Mouse (Mus musculus): Measurements from ENCODE around the gene Atf6. TPM values are rescaled to one million over a fixed set of nuclear protein-coding genes. Genes with fewer than 3 reads are reported as not detected.
A peak's percentile ranks its signal among the peaks of the same experiment; 100 is the strongest.

The Atf6 gene
- polyA plus RNA-seq, 1 experiment from 2014 or later = 6.1 TPM

GRCm38 (mm10) chr1:170679624-170680023 is 187.9 kb downstream of the Atf6 start:
- DNase-seq (no peak), ATAC-seq (ENCODE audit: low read depth) (no peak)
- H3K9me3 ChIP-seq (replicated peaks) = no peaks in the 10 kb centered on the region
- 52% methylated on average over 2 of the region's 2 CpGs for WGBS (ENCODE audit: insufficient replicate concordance)
- no peak overlapping the region for H3K4me3 ChIP-seq (replicated peaks)
- H3K27ac ChIP-seq = no peak overlapping the region
- H3K4me2 ChIP-seq = no peak overlapping the region
- no peaks in the 10 kb centered on the region for H3K4me1 ChIP-seq (replicated peaks)
- no peaks in the 10 kb centered on the region for H3K36me3 ChIP-seq
- no peak overlapping the region for H3K9ac ChIP-seq
- no peaks in the 10 kb centered on the region for H3K27me3 ChIP-seq

GRCm38 (mm10) chr1:170678861-170679260 is 188.7 kb downstream of the Atf6 start:
- Histone ChIP-seq H3K4me2 (no peak overlapping the region), H3K4me1 (replicated peaks) (no peaks in the 10 kb centered on the region), H3K9me3 (replicated peaks) (no peaks in the 10 kb centered on the region), H3K27me3 (no peaks in the 10 kb centered on the region), H3K9ac (no peak overlapping the region), H3K27ac (no peak overlapping the region), H3K36me3 (no peaks in the 10 kb centered on the region), H3K4me3 (replicated peaks) (no peak overlapping the region)
- DNase-seq (no peak), ATAC-seq (ENCODE audit: low read depth) (no peak)
- WGBS (ENCODE audit: insufficient replicate concordance) = 51% methylated on average over 4 of the region's 4 CpGs

GRCm38 (mm10) chr1:170677681-170678080 is 189.9 kb downstream of the Atf6 start:
- Histone ChIP-seq H3K4me3 (replicated peaks) (no peak overlapping the region), H3K4me2 (no peak overlapping the region), H3K27me3 (no peaks in the 10 kb centered on the region), H3K9ac (no peak overlapping the region), H3K27ac (no peak overlapping the region), H3K9me3 (replicated peaks) (no peaks in the 10 kb centered on the region), H3K4me1 (replicated peaks) (no peaks in the 10 kb centered on the region), H3K36me3 (no peaks in the 10 kb centered on the region)
- ATAC-seq (ENCODE audit: low read depth) (no peak), DNase-seq (no peak)
- WGBS (ENCODE audit: insufficient replicate concordance) = 76% methylated on average over 4 of the region's 4 CpGs

GRCm38 (mm10) chr1:170674184-170674775 is 193.3 kb downstream of the Atf6 start:
- DNase-seq = no peak
- WGBS (ENCODE audit: insufficient replicate concordance) = 68% methylated on average over 9 of the region's 9 CpGs

GRCm38 (mm10) chr1:170665200-170665599 is 202.4 kb downstream of the Atf6 start:
- H3K27me3 ChIP-seq = no peaks in the 10 kb centered on the region
- no peak overlapping the region for H3K4me3 ChIP-seq (replicated peaks)
- no peaks in the 10 kb centered on the region for H3K9me3 ChIP-seq (replicated peaks)
- H3K36me3 ChIP-seq = no peaks in the 10 kb centered on the region
- H3K9ac ChIP-seq = no peak overlapping the region
- no peak for ATAC-seq (ENCODE audit: low read depth)
- 75% methylated on average over 7 of the region's 7 CpGs for WGBS (ENCODE audit: insufficient replicate concordance)
- H3K4me1 ChIP-seq (replicated peaks) = no peaks in the 10 kb centered on the region
- H3K4me2 ChIP-seq = no peak overlapping the region
- no peak overlapping the region for H3K27ac ChIP-seq
- DNase-seq = no peak

More at GRCm38 (mm10) chr1:170674184-170674775, 193.3 kb downstream of the Atf6 start:
- Histone ChIP-seq H3K4me3 (replicated peaks) (no peak overlapping the region), H3K9ac (no peak overlapping the region), H3K4me1 (replicated peaks) (no peaks in the 10 kb centered on the region), H3K9me3 (replicated peaks) (no peaks in the 10 kb centered on the region; the same call in 1 of the 2 replicates), H3K27ac (no peak overlapping the region), H3K36me3 (no peaks in the 10 kb centered on the region), H3K4me2 (no peak overlapping the region), H3K27me3 (no peaks in the 10 kb centered on the region)
- no peak for ATAC-seq (ENCODE audit: low read depth)

GRCm38 (mm10) chr1:170664620-170665185 is 202.9 kb downstream of the Atf6 start:
- H3K27ac ChIP-seq = no peak overlapping the region
- H3K4me1 ChIP-seq (replicated peaks) = no peaks in the 10 kb centered on the region
- H3K4me3 ChIP-seq (replicated peaks) = no peak overlapping the region
- DNase-seq = no peak
- no peaks in the 10 kb centered on the region for H3K36me3 ChIP-seq
- no peaks in the 10 kb centered on the region for H3K27me3 ChIP-seq
- H3K9me3 ChIP-seq (replicated peaks) = no peaks in the 10 kb centered on the region
- no peak overlapping the region for H3K4me2 ChIP-seq
- no peak overlapping the region for H3K9ac ChIP-seq
- ATAC-seq (ENCODE audit: low read depth) = no peak
- WGBS (ENCODE audit: insufficient replicate concordance) = 77% methylated on average over 11 of the region's 11 CpGs

- Histone ChIP-seq H3K4me3 (replicated peaks) (no peak overlapping the region), H3K27ac (no peak overlapping the region), H3K9me3 (replicated peaks) (no peaks in the 10 kb centered on the region), H3K27me3 (0 out of 2 replicates have a peak, but pooled peaks cover 4% of the 10 kb centered on the region), H3K9ac (no peak overlapping the region), H3K4me2 (no peak overlapping the region), H3K36me3 (no peaks in the 10 kb centered on the region), H3K4me1 (replicated peaks) (no peaks in the 10 kb centered on the region)
- ATAC-seq (ENCODE audit: low read depth) = no peak
- WGBS (ENCODE audit: insufficient replicate concordance) = 74% methylated on average over 13 of the region's 13 CpGs
- DNase-seq = no peak
Measured at GRCm38 (mm10) chr1:170659260-170659659, 208.3 kb downstream of the Atf6 start.

GRCm38 (mm10) chr1:170657643-170658314 is 209.8 kb downstream of the Atf6 start:
- Histone ChIP-seq H3K27me3 (0 out of 2 replicates have a peak, but pooled peaks cover 4% of the 10 kb centered on the region), H3K36me3 (no peaks in the 10 kb centered on the region), H3K9ac (no peak overlapping the region), H3K4me3 (replicated peaks) (no peak overlapping the region), H3K27ac (no peak overlapping the region), H3K4me1 (replicated peaks) (no peaks in the 10 kb centered on the region), H3K4me2 (no peak overlapping the region), H3K9me3 (replicated peaks) (no peaks in the 10 kb centered on the region)
- WGBS (ENCODE audit: insufficient replicate concordance) = 71% methylated on average over 13 of the region's 13 CpGs
- DNase-seq (no peak), ATAC-seq (ENCODE audit: low read depth) (no peak)

GRCm38 (mm10) chr1:170657228-170657521 is 210.4 kb downstream of the Atf6 start:
- no peak for DNase-seq
- 52% methylated on average over 2 of the region's 2 CpGs for WGBS (ENCODE audit: insufficient replicate concordance)
- Histone ChIP-seq H3K27ac (no peak overlapping the region), H3K36me3 (no peaks in the 10 kb centered on the region), H3K27me3 (0 out of 2 replicates have a peak, but pooled peaks cover 4% of the 10 kb centered on the region), H3K9ac (no peak overlapping the region), H3K4me3 (replicated peaks) (no peak overlapping the region), H3K4me1 (replicated peaks) (no peaks in the 10 kb centered on the region), H3K9me3 (replicated peaks) (no peaks in the 10 kb centered on the region), H3K4me2 (no peak overlapping the region)
- ATAC-seq (ENCODE audit: low read depth) = no peak

- 58% methylated on average over 11 of the region's 11 CpGs for WGBS (ENCODE audit: insufficient replicate concordance)
- no peaks in the 10 kb centered on the region for H3K9me3 ChIP-seq (replicated peaks)
- no peak overlapping the region for H3K4me2 ChIP-seq
- 0 out of 2 replicates have a peak, but pooled peaks cover 4% of the 10 kb centered on the region for H3K27me3 ChIP-seq
- no peak overlapping the region for H3K9ac ChIP-seq
- H3K4me1 ChIP-seq (replicated peaks) = no peaks in the 10 kb centered on the region
- H3K27ac ChIP-seq = no peak overlapping the region
- peak; percentile 59 for ATAC-seq (ENCODE audit: low read depth)
- no peaks in the 10 kb centered on the region for H3K36me3 ChIP-seq
- DNase-seq = no peak
- no peak overlapping the region for H3K4me3 ChIP-seq (replicated peaks)
Measured at GRCm38 (mm10) chr1:170656518-170657227, 210.9 kb downstream of the Atf6 start.

- H3K4me2 ChIP-seq = no peak overlapping the region
- no peak overlapping the region for H3K27ac ChIP-seq
- 66% methylated on average over 5 of the region's 5 CpGs for WGBS (ENCODE audit: insufficient replicate concordance)
- H3K36me3 ChIP-seq = no peaks in the 10 kb centered on the region
- no peak for ATAC-seq (ENCODE audit: low read depth)
- H3K9me3 ChIP-seq (replicated peaks) = no peaks in the 10 kb centered on the region
- DNase-seq = no peak
- H3K9ac ChIP-seq = no peak overlapping the region
- no peaks in the 10 kb centered on the region; the same call in 1 of the 2 replicates for H3K4me1 ChIP-seq (replicated peaks)
- H3K4me3 ChIP-seq (replicated peaks) = no peak overlapping the region
- H3K27me3 ChIP-seq = 0 out of 2 replicates have a peak, but pooled peaks cover 4% of the 10 kb centered on the region
Measured at GRCm38 (mm10) chr1:170655280-170655917, 212.2 kb downstream of the Atf6 start.
